Mouse (Mus musculus) forebrain, postnatal 0 days (tissue): ENCODE measurements at regions not wholly inside any gene's neighbourhood (a gene's known extent, or its start where the extent isn't known, plus 50 kb on each side); places are given as distances from the start of the nearest gene placed in this dataset.
"Not testable (repeated sequence)": the region's sequence is repeated elsewhere in the genome, so short reads cannot be mapped to it uniquely, and the experiment has no call there.

Source experiments
- ATAC-seq: fragments of 200-750 bp; cut with Nextera tagmentation; 2 replicates; pipeline ENCODE4 v1.8.0; 2017; ENCODE audit warnings: mild to moderate bottlenecking, moderate library complexity
- DNase-seq: peaks from one replicate; pipeline ENCODE4 v3.0.0-alpha.2; 2015
- H3K27ac ChIP-seq: fragments of 300-500 bp; sonication (generic); 2 replicates; pipeline ENCODE4 v1.5.1; 2014; ENCODE audit warnings: low read depth, mild to moderate bottlenecking, antibody characterized with exemption, low read length, moderate library complexity, mixed read lengths
- H3K27me3 ChIP-seq: fragments of 300-500 bp; sonication (generic); 2 replicates; pipeline ENCODE4 v1.6.1; 2014; ENCODE audit warnings: mild to moderate bottlenecking, low read length, mixed read lengths; ENCODE audit not compliant: insufficient read depth
- H3K36me3 ChIP-seq: fragments of 300-500 bp; sonication (generic); 2 replicates; pipeline ENCODE4 v1.6.1; 2014; ENCODE audit warnings: mild to moderate bottlenecking, moderate library complexity; ENCODE audit not compliant: insufficient read depth
- H3K4me1 ChIP-seq: fragments of 300-500 bp; sonication (generic); 2 replicates; pipeline ENCODE4 v1.6.1; 2014; ENCODE audit warnings: antibody characterized with exemption; ENCODE audit not compliant: insufficient read depth
- H3K4me2 ChIP-seq: fragments of 300-500 bp; sonication (generic); 2 replicates; pipeline ENCODE4 v1.6.1; 2014; ENCODE audit warnings: low read depth, mild to moderate bottlenecking, moderate library complexity
- H3K4me3 ChIP-seq: fragments of 300-500 bp; sonication (generic); 2 replicates; pipeline ENCODE4 v1.5.1; 2014; ENCODE audit warnings: low read depth, low read length, mixed read lengths
- H3K9ac ChIP-seq: fragments of 300-500 bp; sonication (generic); 2 replicates; pipeline ENCODE4 v1.6.1; 2014; ENCODE audit warnings: mild to moderate bottlenecking
- H3K9me3 ChIP-seq: fragments of 300-500 bp; sonication (generic); 2 replicates; pipeline ENCODE4 v1.6.1; 2016; ENCODE audit warnings: low read length
- CTCF ChIP-seq: sonication (generic); IDR thresholded peaks from 2 replicates; pipeline ENCODE4 v1.5.1; 2016; ENCODE audit warnings: antibody characterized with exemption, control low read depth, low read depth
- WGBS: fragments of 180-500 bp; shearing (Covaris S2); extraction: QIAGEN DNeasy Blood & Tissue Kit; methylation state at CpG from one replicate; pipeline ENCODE4 v1.1.7; 2014; 5-methylcytosine and 5-hydroxymethylcytosine counted together

GRCm38 (mm10) chr10:118057516-118057915, 84.1 kb upstream of the Mdm1 start:
- TF ChIP-seq CTCF: no peak
- Histone ChIP-seq H3K36me3 (no peaks in the 10 kb centered on the region), H3K4me2 (no peak overlapping the region), H3K27me3 (no peaks in the 10 kb centered on the region), H3K9me3 (no peaks in the 10 kb centered on the region), H3K27ac (no peak overlapping the region), H3K4me3 (no peak overlapping the region), H3K4me1 (peaks cover 8% of the 10 kb centered on the region), H3K9ac (no peak overlapping the region)
- whole genome bisulfite sequencing: 53% methylated on average over 3 of the region's 3 CpGs
- DNase-seq (no peak), ATAC-seq (no peak)

- Histone ChIP-seq H3K4me2 (no peak overlapping the region), H3K27ac (no peak overlapping the region), H3K4me1 (no peaks in the 10 kb centered on the region), H3K9ac (no peak overlapping the region), H3K4me3 (no peak overlapping the region), H3K27me3 (no peaks in the 10 kb centered on the region), H3K9me3 (no peaks in the 10 kb centered on the region), H3K36me3 (no peaks in the 10 kb centered on the region)
- DNase-seq (no peak), ATAC-seq (no peak)
- no peak for TF ChIP-seq CTCF
- 52% methylated on average over 7 of the region's 7 CpGs for WGBS
These were observed 76.8 kb upstream of the Mdm1 start for GRCm38 (mm10) chr10:118064816-118065216.

GRCm38 (mm10) chr10:118076341-118076740, 65.3 kb upstream of the Mdm1 start:
- not testable (repeated sequence) for H3K36me3 ChIP-seq, ATAC-seq, H3K27ac ChIP-seq, H3K4me3 ChIP-seq, H3K4me1 ChIP-seq, DNase-seq, H3K9me3 ChIP-seq, H3K27me3 ChIP-seq, H3K9ac ChIP-seq, H3K4me2 ChIP-seq
- WGBS: 96% methylated on average over 9 of the region's 11 CpGs

GRCm38 (mm10) chr10:118081636-118082166, 59.9 kb upstream of the Mdm1 start:
- no peaks in the 10 kb centered on the region for H3K4me1 ChIP-seq
- H3K4me3 ChIP-seq: no peak overlapping the region
- H3K27me3 ChIP-seq: no peaks in the 10 kb centered on the region
- ATAC-seq: no peak
- no peak overlapping the region for H3K9ac ChIP-seq
- no peak overlapping the region for H3K27ac ChIP-seq
- peaks cover 6% of the 10 kb centered on the region; the same call in 1 of the 2 replicates for H3K9me3 ChIP-seq
- no peaks in the 10 kb centered on the region for H3K36me3 ChIP-seq
- no peak for TF ChIP-seq CTCF
- DNase-seq: no peak
- 85% methylated on average over 5 of the region's 5 CpGs for WGBS
- no peak overlapping the region for H3K4me2 ChIP-seq

GRCm38 (mm10) chr10:118083035-118083720, 58.4 kb upstream of the Mdm1 start:
- Histone ChIP-seq H3K27ac (no peak overlapping the region), H3K9me3 (peaks cover 6% of the 10 kb centered on the region; the same call in 1 of the 2 replicates), H3K4me3 (no peak overlapping the region), H3K36me3 (no peaks in the 10 kb centered on the region), H3K9ac (no peak overlapping the region), H3K4me2 (no peak overlapping the region), H3K27me3 (no peaks in the 10 kb centered on the region), H3K4me1 (peaks cover 3% of the 10 kb centered on the region; the same call in 1 of the 2 replicates)
- no peak for DNase-seq
- no peak for TF ChIP-seq CTCF
- 95% methylated on average over 13 of the region's 13 CpGs for WGBS
- ATAC-seq: no peak

GRCm38 (mm10) chr10:118083721-118084075, 57.9 kb upstream of the Mdm1 start:
- Histone ChIP-seq H3K4me2 (no peak overlapping the region), H3K27me3 (no peaks in the 10 kb centered on the region), H3K27ac (no peak overlapping the region), H3K4me1 (peaks cover 3% of the 10 kb centered on the region; the same call in 1 of the 2 replicates), H3K4me3 (no peak overlapping the region), H3K9ac (no peak overlapping the region), H3K36me3 (no peaks in the 10 kb centered on the region), H3K9me3 (peaks cover 6% of the 10 kb centered on the region; the same call in 1 of the 2 replicates)
- no peak for DNase-seq
- TF ChIP-seq CTCF: no peak
- no peak for ATAC-seq
- 88% methylated on average over 8 of the region's 8 CpGs for WGBS

GRCm38 (mm10) chr10:118085046-118085983, 56.3 kb upstream of the Mdm1 start:
- DNase-seq (no peak), ATAC-seq (no peak)
- Histone ChIP-seq H3K4me3 (no peak overlapping the region), H3K27me3 (no peaks in the 10 kb centered on the region), H3K4me1 (peaks cover 3% of the 10 kb centered on the region; the same call in 1 of the 2 replicates), H3K9ac (no peak overlapping the region), H3K27ac (no peak overlapping the region), H3K36me3 (no peaks in the 10 kb centered on the region), H3K9me3 (no peaks in the 10 kb centered on the region), H3K4me2 (no peak overlapping the region)
- no peak for TF ChIP-seq CTCF
- 92% methylated on average over 16 of the region's 16 CpGs for whole genome bisulfite sequencing
